Mouse (Mus musculus) forebrain, postnatal 0 days (tissue): ENCODE results near the gene Prrg2. TPM values are rescaled to one million over a fixed set of nuclear protein-coding genes. Genes with fewer than 3 reads are reported as not detected.

Source experiments
- ATAC-seq: fragments of 200-750 bp; cut with Nextera tagmentation; 2 replicates; pipeline ENCODE4 v1.8.0; 2017; ENCODE audit warnings: mild to moderate bottlenecking, moderate library complexity
- DNase-seq: peaks from one replicate; pipeline ENCODE4 v3.0.0-alpha.2; 2015
- H3K27ac ChIP-seq: fragments of 300-500 bp; sonication (generic); 2 replicates; pipeline ENCODE4 v1.5.1; 2014; ENCODE audit warnings: low read depth, mild to moderate bottlenecking, antibody characterized with exemption, low read length, moderate library complexity, mixed read lengths
- H3K27me3 ChIP-seq: fragments of 300-500 bp; sonication (generic); 2 replicates; pipeline ENCODE4 v1.6.1; 2014; ENCODE audit warnings: mild to moderate bottlenecking, low read length, mixed read lengths; ENCODE audit not compliant: insufficient read depth
- H3K36me3 ChIP-seq: fragments of 300-500 bp; sonication (generic); 2 replicates; pipeline ENCODE4 v1.6.1; 2014; ENCODE audit warnings: mild to moderate bottlenecking, moderate library complexity; ENCODE audit not compliant: insufficient read depth
- H3K4me1 ChIP-seq: fragments of 300-500 bp; sonication (generic); 2 replicates; pipeline ENCODE4 v1.6.1; 2014; ENCODE audit warnings: antibody characterized with exemption; ENCODE audit not compliant: insufficient read depth
- H3K4me2 ChIP-seq: fragments of 300-500 bp; sonication (generic); 2 replicates; pipeline ENCODE4 v1.6.1; 2014; ENCODE audit warnings: low read depth, mild to moderate bottlenecking, moderate library complexity
- H3K4me3 ChIP-seq: fragments of 300-500 bp; sonication (generic); 2 replicates; pipeline ENCODE4 v1.5.1; 2014; ENCODE audit warnings: low read depth, low read length, mixed read lengths
- H3K9ac ChIP-seq: fragments of 300-500 bp; sonication (generic); 2 replicates; pipeline ENCODE4 v1.6.1; 2014; ENCODE audit warnings: mild to moderate bottlenecking
- H3K9me3 ChIP-seq: fragments of 300-500 bp; sonication (generic); 2 replicates; pipeline ENCODE4 v1.6.1; 2016; ENCODE audit warnings: low read length
- CTCF ChIP-seq: sonication (generic); IDR thresholded peaks from 2 replicates; pipeline ENCODE4 v1.5.1; 2016; ENCODE audit warnings: antibody characterized with exemption, control low read depth, low read depth
- WGBS: fragments of 180-500 bp; shearing (Covaris S2); extraction: QIAGEN DNeasy Blood & Tissue Kit; methylation state at CpG from one replicate; pipeline ENCODE4 v1.1.7; 2014; 5-methylcytosine and 5-hydroxymethylcytosine counted together
- polyA plus RNA-seq: library from polyadenylated mRNA; unstranded; fragments of >200 nt; fragmentation: Nextera tagmentation; extraction: Ambion mirVana; gene quantifications from 2 replicates; pipeline ENCODE4 v1.2.1, GENCODE M21; 2015
- total RNA-seq: library from RNA; depleted of rRNA; stranded (reverse); fragments of >200 nt; gene quantifications from 2 replicates; pipeline ENCODE4 v1.2.3, GENCODE M21; 2014

The Prrg2 gene
- total and polyA plus RNA-seq, 2 experiments from 2014 or later, result 15.1 to 15.9 TPM

DNA sequence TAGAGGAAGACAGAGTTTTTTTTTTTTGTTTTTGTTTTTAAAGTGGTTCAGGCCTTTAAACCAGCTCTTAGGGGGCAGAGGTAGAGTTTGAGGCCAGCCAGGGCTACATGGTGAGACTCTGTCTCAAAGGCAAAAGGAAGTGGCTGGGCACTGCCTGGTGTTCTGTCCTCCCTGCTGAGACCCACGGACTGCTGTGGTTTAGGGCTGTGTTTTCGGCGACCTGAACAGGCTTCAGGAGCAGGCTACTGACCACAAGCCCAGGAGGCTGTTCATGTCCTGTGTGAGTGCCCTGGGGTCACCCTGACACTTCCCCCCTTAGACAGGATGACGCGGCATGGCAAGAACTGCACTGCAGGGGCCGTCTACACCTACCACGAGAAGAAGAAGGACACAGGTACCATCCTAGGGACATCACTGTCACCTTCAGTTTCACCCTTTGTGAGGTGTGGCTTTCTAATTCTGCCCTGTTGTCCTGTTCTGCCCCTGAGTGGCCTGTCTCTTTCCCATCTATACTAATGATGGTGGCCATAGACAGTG is 10.8 kb upstream of the Prrg2 start:
- H3K4me3 ChIP-seq, result no peak overlapping the region
- no peak overlapping the region for H3K27ac ChIP-seq
- peaks cover 34% of the 10 kb centered on the region for H3K36me3 ChIP-seq
- 89% methylated on average over 7 of the region's 7 CpGs for WGBS
- no peaks in the 10 kb centered on the region for H3K27me3 ChIP-seq
- no peak overlapping the region for H3K4me2 ChIP-seq
- TF ChIP-seq CTCF, result no peak
- ATAC-seq (no peak), DNase-seq (no peak)
- H3K9me3 ChIP-seq, result no peaks in the 10 kb centered on the region
- no peaks in the 10 kb centered on the region for H3K4me1 ChIP-seq
- H3K9ac ChIP-seq, result no peak overlapping the region

DNA sequence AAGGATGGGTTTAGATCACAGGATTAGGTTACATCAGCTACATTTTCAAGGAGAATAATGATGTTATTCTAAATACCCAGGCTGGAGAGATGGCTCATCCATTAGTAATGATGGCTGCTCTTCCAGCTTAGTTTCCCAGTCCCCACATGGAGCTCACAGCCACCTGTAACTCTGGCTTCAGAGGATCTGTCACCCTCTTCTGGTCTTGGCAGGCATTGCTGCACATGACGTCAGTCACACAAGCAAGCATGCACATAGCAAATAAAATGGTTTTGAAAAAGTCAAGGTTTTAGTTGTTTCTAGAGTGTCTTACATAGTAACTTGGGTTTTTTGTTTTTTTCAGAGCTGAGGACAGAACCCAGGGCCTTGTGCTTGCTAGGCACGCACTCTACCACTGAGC is 9.8 kb upstream of the Prrg2 start:
- no peak overlapping the region for H3K4me2 ChIP-seq
- peak; percentile 53 for TF ChIP-seq CTCF
- no peaks in the 10 kb centered on the region for H3K4me1 ChIP-seq
- no peaks in the 10 kb centered on the region for H3K27me3 ChIP-seq
- no peak overlapping the region for H3K4me3 ChIP-seq
- H3K27ac ChIP-seq, result no peak overlapping the region
- peaks cover 27% of the 10 kb centered on the region for H3K36me3 ChIP-seq
- DNase-seq, result no peak
- no peak overlapping the region for H3K9ac ChIP-seq
- no peaks in the 10 kb centered on the region for H3K9me3 ChIP-seq
- WGBS, result 69% methylated on average over 2 of the region's 2 CpGs
- peak; percentile 35; the same call in 1 of the 2 replicates for ATAC-seq

DNA sequence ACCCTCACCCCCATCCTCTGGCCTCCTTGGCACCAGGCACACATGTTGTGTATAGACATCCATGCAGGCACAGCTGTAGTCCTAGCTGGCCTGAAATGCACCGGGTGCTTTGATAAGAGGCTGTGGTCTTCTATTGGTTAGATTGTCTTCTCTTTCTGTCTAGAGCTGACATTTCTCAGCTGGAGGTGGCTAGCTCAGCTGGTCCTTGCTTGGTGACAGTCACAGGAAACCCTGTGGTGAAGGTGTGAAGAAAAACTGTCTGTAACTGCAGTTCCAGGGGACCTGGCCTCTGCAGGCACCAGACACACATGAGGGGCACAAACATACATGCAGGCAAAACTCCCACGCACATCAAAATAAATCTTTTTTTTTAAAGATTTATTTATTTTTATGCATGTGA is 7.2 kb upstream of the Prrg2 start:
- TF ChIP-seq CTCF, result no peak
- H3K9ac ChIP-seq, result no peak overlapping the region
- WGBS, result 84% methylated on average over 2 of the region's 2 CpGs
- H3K36me3 ChIP-seq, result peaks cover 6% of the 10 kb centered on the region
- H3K27me3 ChIP-seq, result no peaks in the 10 kb centered on the region
- H3K4me1 ChIP-seq, result no peaks in the 10 kb centered on the region
- H3K9me3 ChIP-seq, result no peaks in the 10 kb centered on the region
- no peak for ATAC-seq
- no peak overlapping the region for H3K4me3 ChIP-seq
- no peak overlapping the region for H3K27ac ChIP-seq
- H3K4me2 ChIP-seq, result no peak overlapping the region
- DNase-seq, result no peak

- H3K36me3 ChIP-seq, result no peaks in the 10 kb centered on the region
- no peak overlapping the region for H3K4me3 ChIP-seq
- peak; percentile 60; the same call in 1 of the 2 replicates for ATAC-seq
- H3K4me2 ChIP-seq, result no peak overlapping the region
- no peaks in the 10 kb centered on the region; the same call in 1 of the 2 replicates for H3K4me1 ChIP-seq
- no peaks in the 10 kb centered on the region for H3K9me3 ChIP-seq
- H3K27ac ChIP-seq, result no peak overlapping the region
- peak; percentile 73 for TF ChIP-seq CTCF
- WGBS, result 20% methylated on average over 5 of the region's 5 CpGs
- peak; percentile 56 for DNase-seq
- H3K27me3 ChIP-seq, result no peaks in the 10 kb centered on the region
- no peak overlapping the region for H3K9ac ChIP-seq
Measured at GRCm38 (mm10) chr7:45068000-45068318, 5.5 kb upstream of the Prrg2 start.

GRCm38 (mm10) chr7:45067190-45067999 is 4.9 kb upstream of the Prrg2 start:
- TF ChIP-seq CTCF, result no peak
- ATAC-seq, result no peak
- 82% methylated on average over 4 of the region's 4 CpGs for WGBS

GRCm38 (mm10) chr7:45061532-45062075 is 873 bp downstream of the Prrg2 start:
- ATAC-seq (no peak), DNase-seq (no peak)
- H3K9me3 ChIP-seq, result no peaks in the 10 kb centered on the region
- H3K36me3 ChIP-seq, result no peaks in the 10 kb centered on the region
- 15% methylated on average over 11 of the region's 11 CpGs for WGBS
- peak overlapping the region; percentile 46; the same call in 1 of the 2 replicates for H3K27ac ChIP-seq
- peak overlapping the region; percentile 54; the same call in 1 of the 2 replicates for H3K9ac ChIP-seq
- H3K4me2 ChIP-seq, result peak overlapping the region; percentile 54
- peak overlapping the region; percentile 56; the same call in 1 of the 2 replicates for H3K4me3 ChIP-seq
- no peak for TF ChIP-seq CTCF
- peaks cover 13% of the 10 kb centered on the region for H3K4me1 ChIP-seq
- no peaks in the 10 kb centered on the region for H3K27me3 ChIP-seq

More at GRCm38 (mm10) chr7:45067190-45067999, 4.9 kb upstream of the Prrg2 start:
- no peaks in the 10 kb centered on the region for H3K36me3 ChIP-seq
- H3K27ac ChIP-seq, result no peak overlapping the region
- no peaks in the 10 kb centered on the region for H3K9me3 ChIP-seq
- no peak overlapping the region for H3K4me2 ChIP-seq
- H3K9ac ChIP-seq, result no peak overlapping the region
- no peaks in the 10 kb centered on the region for H3K27me3 ChIP-seq
- H3K4me1 ChIP-seq, result no peaks in the 10 kb centered on the region; the same call in 1 of the 2 replicates
- no peak overlapping the region for H3K4me3 ChIP-seq
- no peak for DNase-seq

DNA sequence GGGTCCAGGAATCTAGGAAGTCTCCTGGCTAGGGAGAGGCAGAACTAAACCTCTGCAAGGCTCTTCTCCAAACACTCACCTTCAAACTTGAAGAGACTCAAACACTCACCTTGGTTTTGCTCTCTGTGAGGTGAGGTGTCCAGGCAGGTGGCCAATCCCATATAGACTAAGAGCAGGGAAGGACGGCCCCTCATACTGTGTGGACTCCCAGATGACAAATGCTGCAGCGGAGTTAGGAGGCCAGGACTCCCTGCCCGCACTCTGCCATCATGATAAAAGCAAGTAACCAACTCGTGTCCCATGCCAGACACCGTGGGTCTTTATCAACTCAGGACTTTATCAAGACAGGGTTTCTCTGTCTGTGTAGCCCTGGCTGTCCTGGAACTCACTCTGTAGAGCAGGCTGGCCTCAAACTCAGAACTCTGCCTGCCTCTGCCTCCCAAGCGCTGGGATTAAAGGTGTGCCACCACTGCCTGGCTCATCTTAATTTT is 1.8 kb downstream of the Prrg2 start:
- Histone ChIP-seq H3K27me3 (no peaks in the 10 kb centered on the region), H3K4me2 (no peak overlapping the region), H3K4me3 (no peak overlapping the region), H3K9me3 (no peaks in the 10 kb centered on the region), H3K36me3 (no peaks in the 10 kb centered on the region), H3K27ac (no peak overlapping the region), H3K9ac (no peak overlapping the region), H3K4me1 (peaks cover 13% of the 10 kb centered on the region)
- 95% methylated on average over 6 of the region's 6 CpGs for WGBS
- ATAC-seq (no peak), DNase-seq (no peak)
- no peak for TF ChIP-seq CTCF
